Mouse (Mus musculus): ENCODE measurements at regions not wholly inside any gene's neighbourhood (a gene's known extent, or its start where the extent isn't known, plus 50 kb on each side); places are given as distances from the start of the nearest gene placed in this dataset.
A peak's percentile ranks its signal among the peaks of the same experiment; 100 is the strongest.

- Histone ChIP-seq H3K27ac (replicated peaks in 1 of 2; ENCODE audit: control insufficient read depth in 1 of 2, insufficient read depth in 1 of 2, low read depth in 2 of 2, low read length in 2 of 2) (peak overlapping the region in 1 of 2 experiments; percentile 53; a peak in 2 of 4 replicates), H3K4me2 (ENCODE audit: low read length) (no peak overlapping the region), H3K9ac (ENCODE audit: low read length) (no peak overlapping the region), H3K4me3 (ENCODE audit: control insufficient read depth in 1 of 2, insufficient read depth in 1 of 2, low read depth in 1 of 2, low read length in 2 of 2) (no peak overlapping the region), H3K4me1 (ENCODE audit: control insufficient read depth in 2 of 2, insufficient read depth in 2 of 2, low read length in 2 of 2) (peaks cover 8 to 13% of the 10 kb centered on the region in 2 experiments), H3K36me3 (ENCODE audit: control insufficient read depth, insufficient read depth, low read length) (no peaks in the 10 kb centered on the region), H3K27me3 (ENCODE audit: control insufficient read depth, insufficient read depth, low read length) (no peaks in the 10 kb centered on the region), H3K9me3 (ENCODE audit: control insufficient read depth, low read length) (no peaks in the 10 kb centered on the region)
- WGBS = 60% methylated on average over 16 of the region's 16 CpGs
- peak; percentile 71 for ATAC-seq (ENCODE audit: insufficient number of reproducible peaks, insufficient read depth, low FRiP score, low read depth)
Observed at GRCm38 (mm10) chr3:147063578-147064442, 211.6 kb downstream of the Ttll7 start.

DNA sequence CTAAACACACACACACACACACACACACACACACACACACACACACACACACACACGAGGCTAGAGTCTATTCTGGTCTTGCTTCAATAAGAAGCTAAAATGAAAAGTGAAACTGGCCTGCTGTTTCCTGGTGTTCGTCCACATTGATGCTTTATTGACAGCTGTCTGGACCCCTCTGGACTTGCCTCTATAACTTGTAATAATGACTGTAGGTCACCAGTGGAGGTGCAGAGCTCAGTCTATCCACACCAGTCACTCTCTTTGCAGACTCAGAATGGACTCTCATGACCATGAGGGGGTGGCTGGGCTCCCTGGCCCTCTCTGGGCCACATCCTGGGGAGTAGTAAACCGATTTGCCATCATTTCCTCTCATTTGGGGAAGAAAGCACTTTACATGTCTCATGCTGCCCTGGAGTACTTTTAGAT is 212.3 kb downstream of the Ttll7 start:
- Histone ChIP-seq H3K4me3 (ENCODE audit: control insufficient read depth in 1 of 2, insufficient read depth in 1 of 2, low read depth in 1 of 2, low read length in 2 of 2) (no peak overlapping the region), H3K27ac (replicated peaks in 1 of 2; ENCODE audit: control insufficient read depth in 1 of 2, insufficient read depth in 1 of 2, low read depth in 2 of 2, low read length in 2 of 2) (0 out of 4 replicates have a peak overlapping the region, but pooled peaks of 1 of the 2 experiments have one; percentile 3), H3K4me2 (ENCODE audit: low read length) (no peak overlapping the region), H3K9me3 (ENCODE audit: control insufficient read depth, low read length) (no peaks in the 10 kb centered on the region), H3K27me3 (ENCODE audit: control insufficient read depth, insufficient read depth, low read length) (no peaks in the 10 kb centered on the region), H3K36me3 (ENCODE audit: control insufficient read depth, insufficient read depth, low read length) (no peaks in the 10 kb centered on the region), H3K9ac (ENCODE audit: low read length) (no peak overlapping the region), H3K4me1 (ENCODE audit: control insufficient read depth in 2 of 2, insufficient read depth in 2 of 2, low read length in 2 of 2) (peaks cover 8 to 13% of the 10 kb centered on the region in 2 experiments)
- no peak for ATAC-seq (ENCODE audit: insufficient number of reproducible peaks, insufficient read depth, low FRiP score, low read depth)
- 63% methylated on average over 3 of the region's 3 CpGs for WGBS

DNA sequence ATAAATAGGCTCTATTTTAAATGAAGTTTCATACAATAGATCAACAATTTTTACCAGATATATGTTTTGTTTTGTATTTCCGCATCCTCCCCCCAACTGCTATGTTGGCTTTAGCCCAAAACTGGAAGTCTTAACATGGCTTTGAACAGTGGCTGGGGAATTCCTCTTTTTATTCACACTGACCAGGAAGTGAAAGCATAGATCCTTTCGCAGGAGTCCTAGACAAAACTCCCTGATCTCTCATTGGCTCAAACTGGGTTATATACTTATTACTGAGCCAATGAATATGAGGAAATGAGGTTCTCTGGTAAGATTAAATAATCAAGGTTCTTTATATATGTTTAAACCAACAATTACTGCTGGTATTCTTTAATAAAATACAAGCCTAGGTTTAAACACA is 218.8 kb downstream of the Ttll7 start:
- no peak overlapping the region for H3K27ac ChIP-seq (replicated peaks in 1 of 2; ENCODE audit: control insufficient read depth in 1 of 2, insufficient read depth in 1 of 2, low read depth in 2 of 2, low read length in 2 of 2)
- H3K4me2 ChIP-seq (ENCODE audit: low read length) = no peak overlapping the region
- no peak overlapping the region for H3K9ac ChIP-seq (ENCODE audit: low read length)
- H3K9me3 ChIP-seq (ENCODE audit: control insufficient read depth, low read length) = no peaks in the 10 kb centered on the region
- no peak overlapping the region for H3K4me3 ChIP-seq (ENCODE audit: control insufficient read depth in 1 of 2, insufficient read depth in 1 of 2, low read depth in 1 of 2, low read length in 2 of 2)
- ATAC-seq (ENCODE audit: insufficient number of reproducible peaks, insufficient read depth, low FRiP score, low read depth) = no peak
- H3K27me3 ChIP-seq (ENCODE audit: control insufficient read depth, insufficient read depth, low read length) = no peaks in the 10 kb centered on the region
- H3K4me1 ChIP-seq (ENCODE audit: control insufficient read depth in 2 of 2, insufficient read depth in 2 of 2, low read length in 2 of 2) = no peaks in the 10 kb centered on the region
- 94% methylated on average over 2 of the region's 2 CpGs for WGBS
- H3K36me3 ChIP-seq (ENCODE audit: control insufficient read depth, insufficient read depth, low read length) = no peaks in the 10 kb centered on the region

GRCm38 (mm10) chr3:147080197-147080596 is 228.0 kb downstream of the Ttll7 start:
- H3K4me1 ChIP-seq (ENCODE audit: control insufficient read depth in 2 of 2, insufficient read depth in 2 of 2, low read length in 2 of 2) = peaks cover 2 to 19% of the 10 kb centered on the region in 2 experiments; a peak in 3 of 4 replicates
- ATAC-seq (ENCODE audit: insufficient number of reproducible peaks, insufficient read depth, low FRiP score, low read depth) = no peak
- H3K4me3 ChIP-seq (ENCODE audit: control insufficient read depth in 1 of 2, insufficient read depth in 1 of 2, low read depth in 1 of 2, low read length in 2 of 2) = no peak overlapping the region
- peak overlapping the region; percentile 82 to 89 for H3K27ac ChIP-seq (replicated peaks in 1 of 2; ENCODE audit: control insufficient read depth in 1 of 2, insufficient read depth in 1 of 2, low read depth in 2 of 2, low read length in 2 of 2)
- no peaks in the 10 kb centered on the region for H3K36me3 ChIP-seq (ENCODE audit: control insufficient read depth, insufficient read depth, low read length)
- H3K4me2 ChIP-seq (ENCODE audit: low read length) = peak overlapping the region; percentile 43; the same call in 1 of the 2 replicates
- 60% methylated on average over 3 of the region's 3 CpGs for WGBS
- H3K9ac ChIP-seq (ENCODE audit: low read length) = no peak overlapping the region
- H3K9me3 ChIP-seq (ENCODE audit: control insufficient read depth, low read length) = no peaks in the 10 kb centered on the region
- H3K27me3 ChIP-seq (ENCODE audit: control insufficient read depth, insufficient read depth, low read length) = no peaks in the 10 kb centered on the region

DNA sequence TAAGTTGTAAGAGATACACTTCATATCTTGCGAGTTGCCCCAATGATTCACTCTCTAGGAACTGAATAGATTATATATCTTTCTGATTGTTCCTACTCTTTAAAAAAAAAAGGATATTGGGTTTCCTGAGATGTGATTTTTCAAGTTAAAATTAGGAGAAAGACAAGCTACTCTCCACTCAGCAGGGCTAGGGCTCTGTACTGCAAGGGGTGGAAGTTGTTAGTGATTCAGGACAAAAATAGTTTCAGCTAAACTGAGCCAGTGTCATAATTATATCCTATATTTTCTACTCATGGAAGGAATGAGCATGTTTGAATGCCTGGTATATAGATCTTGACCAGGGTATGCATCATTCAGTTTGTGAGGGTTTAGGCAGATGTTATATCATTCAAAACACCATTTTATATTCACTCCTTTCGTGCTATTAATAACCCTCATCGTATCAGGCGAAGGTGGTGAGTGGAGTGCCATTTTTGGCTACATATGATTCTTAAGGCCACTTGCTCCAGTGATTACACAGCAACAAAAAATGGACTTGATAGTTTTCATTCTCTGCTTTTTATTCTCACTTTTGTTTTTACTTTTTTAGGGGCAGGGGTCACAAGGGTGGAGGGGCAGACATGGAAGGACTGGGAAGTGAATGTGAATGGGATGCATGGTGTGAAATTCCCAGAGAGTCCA is 228.7 kb downstream of the Ttll7 start:
- Histone ChIP-seq H3K9me3 (ENCODE audit: control insufficient read depth, low read length) (no peaks in the 10 kb centered on the region), H3K4me2 (ENCODE audit: low read length) (peak overlapping the region; percentile 43), H3K4me1 (ENCODE audit: control insufficient read depth in 2 of 2, insufficient read depth in 2 of 2, low read length in 2 of 2) (peaks cover 2 to 19% of the 10 kb centered on the region in 2 experiments; a peak in 3 of 4 replicates), H3K27me3 (ENCODE audit: control insufficient read depth, insufficient read depth, low read length) (no peaks in the 10 kb centered on the region), H3K27ac (replicated peaks in 1 of 2; ENCODE audit: control insufficient read depth in 1 of 2, insufficient read depth in 1 of 2, low read depth in 2 of 2, low read length in 2 of 2) (peak overlapping the region; percentile 78 to 89; a peak in 3 of 4 replicates), H3K36me3 (ENCODE audit: control insufficient read depth, insufficient read depth, low read length) (no peaks in the 10 kb centered on the region), H3K9ac (ENCODE audit: low read length) (no peak overlapping the region), H3K4me3 (ENCODE audit: control insufficient read depth in 1 of 2, insufficient read depth in 1 of 2, low read depth in 1 of 2, low read length in 2 of 2) (no peak overlapping the region)
- WGBS = 32% methylated on average over 4 of the region's 4 CpGs
- 0 out of 2 replicates have a peak, but pooled peaks have one; percentile 35 for ATAC-seq (ENCODE audit: insufficient number of reproducible peaks, insufficient read depth, low FRiP score, low read depth)

GRCm38 (mm10) chr3:147081763-147082162 is 229.6 kb downstream of the Ttll7 start:
- Histone ChIP-seq H3K9me3 (ENCODE audit: control insufficient read depth, low read length) (no peaks in the 10 kb centered on the region), H3K4me2 (ENCODE audit: low read length) (no peak overlapping the region), H3K9ac (ENCODE audit: low read length) (no peak overlapping the region), H3K27ac (replicated peaks in 1 of 2; ENCODE audit: control insufficient read depth in 1 of 2, insufficient read depth in 1 of 2, low read depth in 2 of 2, low read length in 2 of 2) (no peak overlapping the region), H3K36me3 (ENCODE audit: control insufficient read depth, insufficient read depth, low read length) (no peaks in the 10 kb centered on the region), H3K27me3 (ENCODE audit: control insufficient read depth, insufficient read depth, low read length) (no peaks in the 10 kb centered on the region), H3K4me1 (ENCODE audit: control insufficient read depth in 2 of 2, insufficient read depth in 2 of 2, low read length in 2 of 2) (peaks cover 2 to 23% of the 10 kb centered on the region in 2 experiments; a peak in 3 of 4 replicates), H3K4me3 (ENCODE audit: control insufficient read depth in 1 of 2, insufficient read depth in 1 of 2, low read depth in 1 of 2, low read length in 2 of 2) (no peak overlapping the region)
- 94% methylated on average over 9 of the region's 9 CpGs for WGBS
- no peak for ATAC-seq (ENCODE audit: insufficient number of reproducible peaks, insufficient read depth, low FRiP score, low read depth)

DNA sequence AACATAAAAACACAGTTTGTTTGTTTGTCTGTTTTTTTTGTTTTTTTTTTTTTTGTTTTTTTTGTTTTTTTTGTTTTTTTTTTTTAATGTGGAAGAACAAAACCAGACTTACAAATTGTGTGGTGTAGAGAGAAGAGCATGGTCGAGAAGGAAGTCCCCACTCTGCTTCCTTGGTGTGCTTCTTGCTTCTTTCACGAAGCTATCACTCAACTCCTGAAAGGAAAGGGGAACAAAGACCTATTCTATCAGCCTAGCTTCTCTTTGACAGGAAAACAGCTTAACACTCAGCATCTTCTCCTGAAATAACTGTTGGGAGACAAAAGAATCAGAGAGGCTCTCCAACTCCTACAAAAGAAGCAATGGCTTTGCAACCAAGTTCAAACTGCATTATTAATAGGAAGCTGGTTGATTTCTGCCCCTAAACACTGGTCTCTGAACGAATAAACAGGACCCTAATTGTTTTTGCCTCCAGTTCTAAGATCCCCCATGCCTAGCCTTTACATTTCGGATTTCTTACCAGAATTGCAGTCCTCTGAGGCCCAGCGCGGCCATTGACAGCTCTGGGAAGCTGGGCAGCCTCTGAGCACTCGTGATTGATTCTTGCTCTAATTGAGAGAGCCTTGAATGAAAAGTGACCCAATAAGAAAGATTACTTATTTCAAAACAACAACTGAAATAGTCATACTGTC is 230.2 kb downstream of the Ttll7 start:
- no peak overlapping the region for H3K4me3 ChIP-seq (ENCODE audit: control insufficient read depth in 1 of 2, insufficient read depth in 1 of 2, low read depth in 1 of 2, low read length in 2 of 2)
- no peak overlapping the region for H3K4me2 ChIP-seq (ENCODE audit: low read length)
- no peak overlapping the region for H3K27ac ChIP-seq (replicated peaks in 1 of 2; ENCODE audit: control insufficient read depth in 1 of 2, insufficient read depth in 1 of 2, low read depth in 2 of 2, low read length in 2 of 2)
- H3K9ac ChIP-seq (ENCODE audit: low read length) = no peak overlapping the region
- peaks cover 2 to 23% of the 10 kb centered on the region in 2 experiments; a peak in 3 of 4 replicates for H3K4me1 ChIP-seq (ENCODE audit: control insufficient read depth in 2 of 2, insufficient read depth in 2 of 2, low read length in 2 of 2)
- WGBS = 63% methylated on average over 7 of the region's 7 CpGs
- H3K27me3 ChIP-seq (ENCODE audit: control insufficient read depth, insufficient read depth, low read length) = no peaks in the 10 kb centered on the region
- no peak for ATAC-seq (ENCODE audit: insufficient number of reproducible peaks, insufficient read depth, low FRiP score, low read depth)
- H3K9me3 ChIP-seq (ENCODE audit: control insufficient read depth, low read length) = no peaks in the 10 kb centered on the region
- no peaks in the 10 kb centered on the region for H3K36me3 ChIP-seq (ENCODE audit: control insufficient read depth, insufficient read depth, low read length)

All from heart, embryonic 14.5 days (tissue).